10 mouse cellular contexts compared by ENCODE assay signal in genomic region chr7:25859962-25860870, GRCm38 (mm10). TPM values are rescaled to one million over a fixed set of nuclear protein-coding genes. Genes with fewer than 3 reads are reported as not detected.
DNase-seq lines count a peak whose midpoint lies in the region; ATAC-seq lines count a peak whose summit lies in the region.
"Had no signal": no experiment of that assay in that cellular context is flagged by ENCODE, and none has a peak within 500 bp of the region (broad histone marks: within the 10 kb centered on the region; RNA-seq: fewer than 3 reads in every experiment).

No protein-coding gene starts in this region.

- no peaks in the 10 kb centered on the region for H3K9me3 ChIP-seq in forebrain, embryonic 14.5 days (replicated peaks; ENCODE audit: control insufficient read depth, low read length)
- H3K9me3 ChIP-seq in midbrain, embryonic 15.5 days: no peaks in the 10 kb centered on the region

- WGBS in forebrain, embryonic 14.5 days: 20% methylated on average over 9 of the region's 9 CpGs
- 19% methylated on average over 9 of the region's 9 CpGs for WGBS in midbrain, embryonic 15.5 days

- no peaks in the 10 kb centered on the region for H3K27me3 ChIP-seq in forebrain, embryonic 14.5 days (replicated peaks; ENCODE audit: control insufficient read depth, insufficient read depth, low read length)
- H3K27me3 ChIP-seq in midbrain, embryonic 15.5 days (replicated peaks): no peaks in the 10 kb centered on the region

- intact Hi-C loops in left cerebral cortex, postnatal 4 days (cut with DNase I): no loop called here

- DNase-seq in 3T3-L1 (ENCODE audit: low read depth, low spot score): peak; percentile 47
- DNase-seq in ES-CJ7 (ENCODE audit: low read depth, low spot score): peak; percentile 84
- peak; percentile 36 for DNase-seq in forebrain, embryonic 14.5 days (ENCODE audit: low spot score)
- peak; percentile 24 for DNase-seq in kidney, adult 9 months
- no peak for DNase-seq in urinary bladder, adult 2 months (ENCODE audit: low spot score)
- DNase-seq in left cerebral cortex, postnatal 4 days: no peak
- DNase-seq in adrenal gland, adult 8-10 months: no peak

- H3K27ac ChIP-seq in forebrain, embryonic 14.5 days (ENCODE audit: low read depth, low read length): no peak overlapping the region
- H3K27ac ChIP-seq in midbrain, embryonic 15.5 days: no peak overlapping the region

- H3K4me1 ChIP-seq in forebrain, embryonic 14.5 days (ENCODE audit: control insufficient read depth, insufficient read depth, low read length): no peaks in the 10 kb centered on the region
- no peaks in the 10 kb centered on the region for H3K4me1 ChIP-seq in midbrain, embryonic 15.5 days

- peak; percentile 52; the same call in 1 of the 2 replicates for ATAC-seq in forebrain, embryonic 14.5 days
- ATAC-seq in midbrain, embryonic 15.5 days (replicated peaks): no peak

- H3K4me3 ChIP-seq in forebrain, embryonic 14.5 days (ENCODE audit: low read depth, low read length): peak overlapping the region; percentile 1; the same call in 1 of the 2 replicates
- no peak overlapping the region for H3K4me3 ChIP-seq in midbrain, embryonic 15.5 days
- H3K4me3 ChIP-seq: erythroblast, embryonic 14.5 days had no signal

- H3K9ac ChIP-seq in forebrain, embryonic 14.5 days (ENCODE audit: low read length): no peak overlapping the region
- no peak overlapping the region for H3K9ac ChIP-seq in midbrain, embryonic 15.5 days

- H3K4me2 ChIP-seq in forebrain, embryonic 14.5 days (ENCODE audit: low read length): peak overlapping the region; percentile 35
- peak overlapping the region; percentile 25 for H3K4me2 ChIP-seq in midbrain, embryonic 15.5 days

- no peaks in the 10 kb centered on the region for H3K36me3 ChIP-seq in forebrain, embryonic 14.5 days (ENCODE audit: control insufficient read depth, insufficient read depth, low read length)
- no peaks in the 10 kb centered on the region for H3K36me3 ChIP-seq in midbrain, embryonic 15.5 days (replicated peaks)

RNA-seq across cellular contexts. Expression of gene Cyp2b10, which starts 37.2 kb away (rescaled TPM):
- polyA plus RNA-seq in forebrain, embryonic 14.5 days (2014; fragmentation: Nextera tagmentation; extraction: Ambion mirVana): not detected in 2 replicates
- polyA plus RNA-seq in midbrain, embryonic 15.5 days (2015; fragmentation: Nextera tagmentation; extraction: Ambion mirVana): not detected in 2 replicates
- 0.04 TPM in 1 of 2 replicates, not detected in the other for polyA plus RNA-seq in urinary bladder, adult 2 months (2012; rRNA removed)
- not detected for total RNA-seq in left cerebral cortex, postnatal 4 days (2021)
- total RNA-seq in adrenal gland, adult 8-10 months (2022): 10 to 100 TPM in 1 of 4 experiments, 1 to 10 TPM in 3; 1.5 to 17.1 (median 2.3) TPM
- polyA plus RNA-seq: erythroblast, embryonic 14.5 days; testis, adult 2 months had no signal

RNA-seq across cellular contexts. Expression of gene Cyp2s1, which starts 43.5 kb away (rescaled TPM):
- polyA plus RNA-seq in forebrain, embryonic 14.5 days (2014; fragmentation: Nextera tagmentation; extraction: Ambion mirVana): 0.95 and 1.1 TPM in 2 replicates
- 1.9 and 2.2 TPM in 2 replicates for polyA plus RNA-seq in midbrain, embryonic 15.5 days (2015; fragmentation: Nextera tagmentation; extraction: Ambion mirVana)
- polyA plus RNA-seq in urinary bladder, adult 2 months (2012; rRNA removed): 28.4 and 30.1 TPM in 2 replicates
- 1 to 10 TPM; 2.4 to 3.5 TPM for total RNA-seq in left cerebral cortex, postnatal 4 days (2021)
- total RNA-seq in adrenal gland, adult 8-10 months (2022): 1 to 10 TPM; 2.3 to 4.2 (median 3.2) TPM
- polyA plus RNA-seq: erythroblast, embryonic 14.5 days had no signal

Comparison
In these comparisons a context has a peak if more than half of its experiments do, and no peak if none do; other contexts are left out.
1. DNase-seq: peak in 3T3-L1 (single experiment), ES-CJ7 (single experiment), forebrain, embryonic 14.5 days (single experiment) and kidney, adult 9 months (single experiment); none in urinary bladder, adult 2 months (single experiment), left cerebral cortex, postnatal 4 days (single experiment) and adrenal gland, adult 8-10 months (single experiment).